Mouse (Mus musculus) heart, adult 2 months (tissue): Measurements from ENCODE around the gene Dpep2nb.

Source experiments
- CTCF ChIP-seq: fragments of 200-600 bp; IDR thresholded peaks from 2 replicates; pipeline ENCODE4 v1.8.1; 2022; ENCODE audit warnings: antibody characterized with exemption, mild to moderate bottlenecking, moderate library complexity
- EP300 ChIP-seq: fragments of 200-500 bp; IDR thresholded peaks from 2 replicates; pipeline ENCODE4 v1.6.1; 2011; ENCODE audit warnings: low read depth, low read length, control low read depth; ENCODE audit not compliant: insufficient read depth
- POLR2A ChIP-seq: fragments of 200-500 bp; IDR thresholded peaks from 2 replicates; pipeline ENCODE4 v1.6.1; 2011; ENCODE audit warnings: mild to moderate bottlenecking, low read depth, low read length, control low read depth; ENCODE audit not compliant: insufficient read depth

GRCm38 (mm10) chr8:105992499-105992898, 13.3 kb downstream of the Dpep2nb start:
- TF ChIP-seq POLR2A: no peak
- TF ChIP-seq CTCF: no peak
- TF ChIP-seq EP300: no peak
